Mouse (Mus musculus): ENCODE data around the gene Slc8a1.

The Slc8a1 gene

DNA sequence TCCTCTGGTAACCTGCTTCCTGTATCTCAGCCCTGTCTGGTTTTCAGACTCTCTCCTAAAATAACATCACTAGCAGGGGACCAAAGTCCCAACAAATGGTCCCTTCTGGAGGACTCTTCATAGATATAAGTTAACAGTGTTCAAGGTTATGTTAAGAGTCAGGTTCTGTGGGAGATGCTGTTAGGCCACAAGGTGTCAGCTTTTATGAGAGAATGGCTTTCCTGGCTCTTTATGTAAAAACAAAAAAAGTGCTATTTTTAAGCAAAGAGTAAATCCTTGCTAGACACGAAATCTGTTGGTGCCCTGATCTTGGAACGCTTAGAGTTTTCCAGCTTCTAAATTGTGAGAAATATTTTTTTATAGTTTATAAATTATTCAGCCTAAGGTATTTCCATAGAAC lies 377.6 kb downstream of the Slc8a1 start:
- DNase-seq (ENCODE audit: low spot score in 2 of 2) = no peak

DNA sequence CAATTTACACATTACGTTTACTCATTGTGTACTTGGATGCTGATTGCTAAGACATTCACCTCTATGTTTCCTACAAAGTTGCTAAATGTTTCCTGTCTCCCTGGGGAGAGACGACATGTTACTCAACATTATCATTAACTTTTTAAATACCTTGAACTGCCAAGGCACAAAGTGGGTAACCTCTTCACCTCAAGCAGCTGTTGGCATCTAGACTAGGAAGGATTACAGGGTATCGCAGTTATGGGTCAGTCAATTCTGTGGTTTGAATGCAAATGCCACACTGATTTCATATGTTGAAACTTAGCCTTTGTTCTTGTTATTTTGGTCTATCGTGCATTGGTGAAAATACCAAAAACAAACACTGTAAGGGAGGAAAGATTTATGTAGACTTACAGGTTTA lies 378.1 kb downstream of the Slc8a1 start:
- DNase-seq (ENCODE audit: low spot score in 2 of 2) = no peak

DNA sequence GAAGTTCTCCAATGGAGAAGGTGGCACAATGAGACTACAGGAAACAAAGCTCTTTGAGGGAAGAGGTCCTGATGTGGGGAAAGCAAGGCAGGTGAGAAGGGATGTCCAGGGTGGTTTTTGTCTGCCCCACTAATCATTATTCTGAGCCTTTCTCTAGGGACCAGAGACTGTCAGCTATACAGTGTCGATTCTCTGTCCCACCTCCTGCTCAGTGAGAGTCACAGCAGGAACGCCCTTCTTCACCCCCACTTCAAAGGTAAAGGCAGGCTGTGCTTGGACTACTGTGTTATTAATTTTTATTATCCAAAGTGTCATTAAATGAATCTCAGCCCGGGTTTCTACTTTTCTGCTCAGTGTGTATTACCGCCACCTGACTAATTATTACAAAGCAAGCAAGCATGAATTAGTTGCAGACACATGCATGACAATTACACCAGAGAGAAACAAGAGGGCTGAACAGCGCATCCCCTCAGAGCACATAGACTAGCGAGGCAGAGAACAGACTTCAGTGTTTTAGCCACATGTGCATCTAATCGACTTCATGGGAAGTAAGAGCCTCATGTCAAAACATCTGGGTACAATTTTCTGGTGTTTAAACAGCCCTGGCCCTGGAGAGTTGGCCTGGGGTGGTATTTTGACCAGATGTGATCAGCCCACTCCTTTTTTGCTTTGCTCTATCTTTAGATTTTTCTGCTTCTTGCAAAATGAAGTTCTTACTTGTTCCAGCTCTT lies 402.0 kb downstream of the Slc8a1 start:
- DNase-seq (ENCODE audit: low spot score in 2 of 2) = no peak

DNA sequence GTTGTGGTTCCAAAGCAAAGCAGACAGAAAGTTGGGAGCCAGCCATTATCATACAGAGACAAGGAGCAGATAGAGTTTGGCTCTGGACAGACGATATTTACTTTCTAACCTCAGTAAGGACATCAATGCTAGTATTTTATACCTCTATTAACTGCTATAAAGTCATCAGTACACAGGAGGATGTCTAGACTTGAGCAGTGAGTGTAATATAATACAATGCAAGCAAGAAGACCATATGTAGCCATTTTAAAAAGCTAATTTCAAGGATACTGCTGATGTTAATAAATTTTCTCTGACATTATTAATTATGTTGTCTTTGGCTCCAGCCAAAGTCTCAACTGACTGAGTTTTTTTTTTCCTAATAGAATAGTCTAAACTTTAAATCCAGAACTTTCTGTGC lies 402.7 kb downstream of the Slc8a1 start:
- no peak for DNase-seq (ENCODE audit: low spot score in 2 of 2)

All from heart, adult 9 months (tissue).